Mouse (Mus musculus): ENCODE results near the gene Rnd1.

Gene Rnd1

DNA sequence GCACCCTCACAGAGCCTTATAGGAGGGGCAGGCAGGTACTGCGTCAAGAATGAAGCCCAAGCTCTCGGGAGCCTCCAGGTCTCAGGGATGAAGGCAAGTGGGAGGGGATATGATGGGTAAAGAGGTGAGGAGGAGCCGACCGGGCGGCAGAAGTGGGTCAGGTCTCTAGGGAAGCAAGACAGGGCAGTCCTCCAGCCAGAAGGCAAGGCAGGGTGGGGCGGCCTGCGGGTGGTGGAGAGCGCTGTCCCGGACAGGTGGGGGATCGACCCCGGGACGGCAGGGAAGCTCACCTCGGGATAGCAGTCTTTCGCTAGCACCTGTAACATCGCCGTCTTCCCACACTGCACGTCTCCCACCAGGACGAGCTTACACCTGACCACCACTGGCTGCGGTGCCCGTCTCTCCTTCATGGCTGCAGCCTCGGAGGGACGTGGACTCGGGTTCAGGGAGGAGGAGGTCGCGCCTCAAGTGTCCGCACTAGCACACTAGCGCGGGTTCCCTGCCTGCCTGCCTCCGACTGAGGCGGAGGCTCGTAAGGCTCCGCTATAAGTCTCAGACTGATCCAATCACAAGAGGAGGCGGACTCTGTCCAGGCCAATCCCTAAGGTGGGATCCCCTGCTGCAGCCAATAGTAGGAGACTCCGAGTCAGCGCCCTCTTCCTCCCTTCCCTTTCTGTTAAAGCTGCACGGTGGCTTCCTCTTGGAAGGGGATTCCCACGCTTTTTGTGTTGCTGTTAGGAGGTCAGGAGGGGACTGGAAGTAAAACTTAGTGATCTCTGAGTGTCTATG lies at the start of gene Rnd1:
Gene Rnd1 (minus strand): TSS at position 522 of the 789 bp plus-strand sequence.
- peak; percentile 78 for DNase-seq

DNA sequence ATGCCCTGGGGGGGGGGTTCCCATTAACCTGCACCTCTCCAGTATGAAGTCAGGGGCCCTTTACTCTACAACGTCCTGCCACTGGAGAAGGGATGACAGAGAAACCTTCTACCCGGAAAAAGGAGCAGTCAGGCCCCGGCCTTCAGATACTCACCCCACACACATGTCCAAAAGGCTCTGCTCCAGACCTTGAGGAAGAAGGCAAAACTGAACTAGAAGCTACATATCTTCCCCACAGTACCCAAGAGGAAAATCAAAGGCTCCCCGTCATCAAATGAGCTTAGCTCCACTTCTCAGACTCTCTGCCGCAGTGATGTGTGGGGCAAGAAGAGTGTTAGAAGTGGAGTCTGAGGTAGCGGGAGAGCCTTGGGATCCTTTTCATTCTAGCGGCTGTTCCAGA lies 49.5 kb upstream of the Rnd1 start:
- DNase-seq, result no peak

DNA sequence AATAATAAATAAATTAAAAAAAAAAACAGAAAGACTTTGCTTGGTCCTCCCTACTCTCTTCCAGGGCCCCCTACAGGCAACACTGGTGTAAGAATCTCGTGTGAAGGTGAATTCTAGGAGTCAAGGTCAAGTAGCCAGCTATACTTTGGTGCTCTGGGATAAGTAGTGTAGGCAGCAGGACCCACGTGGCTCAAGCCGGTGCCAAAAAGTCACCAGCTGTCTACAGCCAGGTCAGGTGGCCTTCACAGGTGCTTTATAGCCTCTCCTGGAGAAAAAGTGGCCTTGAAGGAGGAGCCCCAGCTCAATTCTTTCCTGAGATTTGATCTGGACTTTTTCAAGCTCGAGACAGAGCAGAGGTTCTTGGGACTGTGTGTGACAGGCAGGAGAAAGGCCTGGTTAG lies 48.8 kb upstream of the Rnd1 start:
- DNase-seq, result no peak

DNA sequence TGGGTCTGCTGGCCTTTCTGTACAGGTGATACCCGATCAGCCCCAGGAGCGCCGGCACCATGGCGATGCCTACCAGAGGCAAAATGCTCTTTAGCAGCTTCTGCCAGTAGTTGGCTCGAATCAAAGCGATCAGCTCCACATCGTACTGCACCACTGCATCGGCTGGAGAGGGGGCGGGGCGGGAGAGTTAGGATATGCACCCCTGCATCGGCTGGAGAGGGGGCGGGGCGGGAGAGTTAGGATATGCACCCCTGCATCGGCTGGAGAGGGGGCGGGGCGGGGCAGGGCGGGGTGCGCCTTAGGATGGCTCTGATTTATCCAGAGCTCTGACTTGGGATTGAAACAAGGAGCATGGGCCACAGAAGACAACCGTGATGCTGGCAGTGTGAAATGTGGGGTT lies 47.2 kb upstream of the Rnd1 start:
- no peak for DNase-seq

DNA sequence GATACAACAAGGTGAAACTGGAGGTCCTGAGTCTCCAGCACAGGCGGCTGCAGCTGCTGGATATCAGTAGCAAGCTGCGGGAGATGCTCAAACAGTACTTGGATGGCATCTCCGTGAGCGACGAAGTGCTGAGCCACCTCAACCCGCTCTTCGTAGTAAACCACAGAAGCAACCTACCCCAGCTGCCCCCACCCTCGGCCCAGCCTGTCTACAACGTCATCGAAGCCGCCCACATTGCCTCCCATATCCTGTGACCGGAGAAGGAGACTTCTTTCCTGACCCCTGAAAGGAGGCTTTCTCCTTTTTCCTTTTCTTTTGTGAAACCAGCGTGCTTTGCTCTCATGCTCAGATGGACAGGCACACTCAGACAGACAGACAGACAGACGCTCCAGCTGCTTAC lies 45.6 kb upstream of the Rnd1 start:
- peak; percentile 24 for DNase-seq

DNA sequence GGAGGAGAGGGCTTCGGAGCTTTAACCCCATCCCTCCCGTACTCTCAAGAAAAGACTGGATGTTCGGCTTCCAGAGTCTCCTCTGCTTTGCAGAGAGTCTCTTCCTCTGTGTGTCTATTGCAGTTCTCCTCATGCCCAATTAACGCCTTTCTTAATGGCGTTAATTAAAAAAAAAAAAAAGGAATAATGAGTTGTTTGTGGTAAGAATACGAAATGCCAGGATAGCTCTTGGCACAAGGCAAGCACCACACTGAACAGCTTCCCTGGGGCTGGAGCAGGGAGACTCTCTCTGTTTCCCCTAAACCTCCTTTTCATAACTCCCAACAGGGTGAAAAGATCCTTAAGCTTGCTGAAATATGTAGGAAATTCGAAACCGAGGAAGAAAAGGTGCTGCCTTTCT lies 44.9 kb upstream of the Rnd1 start:
- DNase-seq, result no peak

DNA sequence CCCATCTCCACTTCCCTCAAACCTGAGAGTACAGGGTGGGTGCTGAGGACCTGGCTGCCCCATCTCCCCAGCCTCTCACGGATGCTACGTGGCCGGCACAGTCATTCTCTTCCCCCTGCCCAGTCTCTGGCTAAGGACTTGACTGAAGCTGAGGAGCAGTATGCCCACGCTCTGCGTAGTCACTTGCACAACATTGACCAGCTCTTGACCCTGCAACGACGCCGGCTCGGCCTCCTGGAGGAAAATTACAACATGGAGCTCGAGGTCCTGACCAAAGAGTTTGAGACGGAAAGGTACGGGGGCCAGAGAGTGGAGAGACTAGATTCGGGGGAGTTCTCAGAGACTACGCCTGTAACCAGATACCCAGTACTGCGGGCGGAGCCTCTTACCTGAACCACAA lies 40.0 kb upstream of the Rnd1 start:
- DNase-seq, result no peak

DNA sequence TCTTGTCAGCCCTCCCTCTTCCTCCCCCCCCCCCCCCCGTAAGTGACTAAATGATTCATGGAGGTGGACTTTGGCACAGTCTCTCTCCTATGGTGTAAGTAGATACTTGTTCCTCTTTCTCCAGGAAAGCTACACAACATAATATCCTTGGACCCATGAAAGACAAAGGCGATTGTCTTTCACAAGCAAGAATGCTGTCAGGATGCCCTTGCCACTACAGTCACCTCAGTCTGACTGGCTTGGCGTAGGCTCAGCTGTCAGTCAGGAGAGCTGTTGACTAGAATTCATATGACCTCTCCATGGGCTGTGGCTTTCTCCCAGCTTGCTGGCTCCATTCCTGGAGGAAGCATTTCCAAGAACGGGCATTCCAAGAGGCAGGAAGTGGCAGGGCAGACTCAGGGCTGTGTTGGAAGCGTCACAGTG lies 37.0 kb upstream of the Rnd1 start:
- DNase-seq, result no peak

DNA sequence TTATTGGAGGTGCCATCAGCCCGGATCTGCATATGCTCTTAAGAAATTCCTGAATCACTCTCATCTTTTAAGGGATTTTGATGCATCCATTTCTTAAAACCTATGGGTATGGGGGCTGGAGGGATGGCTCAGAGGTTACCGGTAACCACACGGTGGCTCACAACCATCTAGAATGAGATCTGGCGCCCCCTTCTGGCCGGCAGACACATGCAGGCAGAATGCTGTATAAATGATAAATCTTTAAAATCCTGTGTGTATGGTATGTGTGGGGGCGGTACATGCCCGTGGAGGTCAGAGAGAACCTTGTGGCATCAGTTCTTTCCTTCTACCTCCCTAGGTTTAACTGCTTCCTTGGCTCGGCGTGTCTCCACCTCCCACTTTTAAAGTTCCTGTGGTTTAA lies 33.2 kb upstream of the Rnd1 start:
- peak; percentile 78 for DNase-seq

DNA sequence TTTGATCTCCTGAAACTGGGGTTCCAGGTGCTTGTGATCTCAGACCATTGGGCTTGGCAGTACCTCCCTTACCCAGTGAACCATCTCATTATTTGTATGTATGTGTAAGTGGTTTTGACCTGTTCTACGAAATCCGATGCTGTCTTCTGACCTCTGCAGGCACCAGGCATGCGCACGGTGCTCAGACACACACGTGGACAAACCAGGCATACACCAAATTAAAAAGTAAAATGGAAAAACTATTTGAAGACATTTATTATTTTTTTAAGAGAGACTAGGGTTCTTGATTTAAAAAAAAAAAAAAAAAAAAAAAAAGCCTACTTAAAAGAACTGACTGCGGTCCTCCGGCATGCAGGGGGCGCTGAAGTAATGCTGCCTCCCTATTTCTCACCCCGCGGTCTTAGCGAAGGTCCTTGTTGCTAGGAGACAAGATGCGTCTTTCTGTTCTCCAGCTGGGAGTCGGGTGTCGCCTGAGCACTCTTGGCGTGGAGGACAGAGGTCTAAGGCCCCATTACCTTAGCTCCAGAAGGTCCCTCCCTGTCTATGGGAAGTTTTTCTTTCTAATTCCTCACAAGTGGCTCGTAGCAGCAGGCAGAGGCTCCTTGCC lies 30.6 kb upstream of the Rnd1 start, which contains the start of gene Ccdc65:
Gene Ccdc65 (plus strand): TSS at position 442 of the 607 bp plus-strand sequence.
- DNase-seq, result peak; percentile 67

DNA sequence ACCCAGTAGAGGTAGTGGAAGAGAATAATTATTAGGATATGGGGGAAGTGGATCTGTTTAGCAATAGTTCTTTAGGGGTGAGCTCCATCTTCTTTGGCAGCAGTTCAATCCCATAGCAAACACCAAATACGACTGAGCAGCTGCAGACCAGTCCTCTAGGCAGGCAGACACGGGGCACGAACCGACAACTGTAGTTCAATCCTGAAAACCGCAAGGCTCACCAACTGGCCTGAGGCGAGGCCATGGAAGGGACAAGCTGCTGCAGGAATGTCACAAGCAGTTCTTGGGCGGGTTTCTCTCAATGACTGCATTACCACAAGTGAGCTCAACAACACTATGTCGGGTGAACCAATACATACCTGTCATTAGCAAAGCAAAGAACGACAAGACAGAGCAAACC lies 27.1 kb upstream of the Rnd1 start:
- no peak for DNase-seq

DNA sequence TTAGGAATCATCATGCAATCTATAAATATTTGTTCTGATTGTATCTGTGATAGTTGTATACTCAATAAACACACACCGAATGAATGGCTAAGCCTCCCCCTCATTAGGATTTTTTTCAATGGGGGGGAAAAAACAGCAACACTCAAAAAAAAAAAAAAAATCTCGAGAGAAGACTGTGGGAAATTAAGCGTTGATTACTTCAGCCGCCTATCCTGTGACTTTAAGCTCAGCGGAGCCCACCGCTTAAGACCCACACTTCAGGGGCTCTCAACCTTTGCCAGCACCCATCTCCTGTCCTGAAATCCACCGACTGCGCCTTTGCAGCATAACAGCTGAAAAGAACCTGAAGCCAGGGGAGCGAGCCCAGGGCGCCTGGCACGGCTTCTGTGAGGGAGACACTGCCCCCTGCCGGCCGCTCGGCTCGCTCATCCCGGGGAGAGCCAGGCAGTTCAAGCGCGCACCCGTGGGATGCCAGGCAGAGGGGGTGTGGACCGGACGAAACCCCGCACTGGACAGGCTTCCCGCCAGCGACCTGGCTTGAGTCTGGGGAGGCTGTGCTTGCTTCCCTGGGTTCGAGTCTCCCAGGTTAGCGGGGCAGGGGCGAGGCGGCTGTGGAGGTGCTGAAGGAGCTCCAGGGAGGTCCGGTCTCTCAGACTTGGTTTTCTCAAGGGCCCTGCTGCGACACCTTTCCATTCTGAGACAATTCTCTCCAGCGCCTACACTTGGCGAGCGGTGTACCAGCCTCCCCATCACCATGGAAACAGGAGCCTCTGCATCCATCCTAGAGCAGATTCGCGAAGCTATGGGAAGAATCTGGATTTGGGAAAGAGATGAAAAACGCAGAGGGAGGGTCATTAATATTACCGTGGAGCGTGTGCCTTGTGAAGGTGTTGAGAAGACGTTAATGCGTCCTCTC lies 22.2 kb upstream of the Rnd1 start:
- DNase-seq, result peak; percentile 82

DNA sequence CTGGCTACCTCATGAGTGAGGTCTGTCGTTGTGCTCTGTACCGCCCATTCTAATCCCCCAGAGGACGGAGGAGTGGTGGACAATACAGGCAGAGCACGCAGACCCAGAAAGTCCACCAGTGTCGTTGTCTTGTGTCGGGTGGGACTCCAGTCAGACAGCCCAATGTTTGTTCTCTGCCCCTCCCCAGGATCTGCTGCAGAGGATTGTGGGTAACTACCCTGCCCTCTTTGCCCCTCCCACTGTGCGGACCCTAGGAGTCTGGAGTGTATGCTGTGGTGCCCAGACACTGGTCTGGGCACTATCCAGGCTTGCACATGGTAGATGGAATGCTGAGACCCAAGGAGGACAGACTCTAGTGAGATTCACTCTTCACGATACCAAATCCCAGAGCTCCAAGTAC lies 19.0 kb upstream of the Rnd1 start:
- DNase-seq, result no peak

DNA sequence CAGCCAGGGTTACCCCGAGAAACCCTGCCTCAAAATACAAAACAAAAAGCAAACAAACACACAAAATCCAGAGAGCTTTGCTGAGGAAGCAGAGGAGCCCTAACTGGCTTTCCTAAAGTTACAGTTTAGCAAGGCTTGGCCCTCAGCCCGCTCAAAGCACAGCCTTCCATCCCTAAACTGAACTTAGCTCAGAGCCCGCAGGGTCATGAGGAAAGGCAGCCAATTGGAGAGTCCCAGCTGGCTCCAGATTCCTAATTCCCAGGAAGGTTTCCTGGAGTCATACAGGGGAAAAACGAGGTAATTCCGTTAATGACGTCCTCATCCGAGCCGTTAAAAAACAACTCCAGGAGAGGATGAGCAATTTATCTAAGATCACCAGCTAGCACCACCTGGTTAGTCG lies 18.5 kb upstream of the Rnd1 start:
- DNase-seq, result no peak

DNA sequence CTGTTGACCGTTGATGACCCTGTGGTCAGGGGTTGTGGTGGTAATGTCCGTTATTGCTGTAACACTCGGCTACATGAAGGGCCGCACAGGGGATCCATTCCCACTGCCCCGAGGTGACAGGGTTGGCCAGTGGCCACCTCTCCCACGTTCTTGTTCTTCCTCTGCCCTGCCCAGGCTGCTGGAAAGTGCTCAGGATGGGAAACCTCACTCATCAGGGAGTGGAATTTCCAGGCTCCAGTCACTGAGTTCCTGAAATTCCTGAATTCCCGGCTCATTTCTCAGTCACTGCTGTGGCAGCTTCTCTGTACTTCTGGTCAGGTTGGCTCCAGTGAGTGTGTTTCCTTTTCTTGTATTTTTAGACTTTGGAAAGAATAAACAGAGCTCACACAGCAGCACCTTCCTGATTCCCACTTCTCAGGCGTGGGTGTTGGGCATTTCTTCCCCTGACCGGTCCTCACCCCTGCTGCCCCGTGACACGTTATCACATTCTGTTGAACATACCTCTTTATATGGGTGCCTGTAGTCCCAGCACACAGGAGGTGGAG lies 15.0 kb upstream of the Rnd1 start:
- no peak for DNase-seq

DNA sequence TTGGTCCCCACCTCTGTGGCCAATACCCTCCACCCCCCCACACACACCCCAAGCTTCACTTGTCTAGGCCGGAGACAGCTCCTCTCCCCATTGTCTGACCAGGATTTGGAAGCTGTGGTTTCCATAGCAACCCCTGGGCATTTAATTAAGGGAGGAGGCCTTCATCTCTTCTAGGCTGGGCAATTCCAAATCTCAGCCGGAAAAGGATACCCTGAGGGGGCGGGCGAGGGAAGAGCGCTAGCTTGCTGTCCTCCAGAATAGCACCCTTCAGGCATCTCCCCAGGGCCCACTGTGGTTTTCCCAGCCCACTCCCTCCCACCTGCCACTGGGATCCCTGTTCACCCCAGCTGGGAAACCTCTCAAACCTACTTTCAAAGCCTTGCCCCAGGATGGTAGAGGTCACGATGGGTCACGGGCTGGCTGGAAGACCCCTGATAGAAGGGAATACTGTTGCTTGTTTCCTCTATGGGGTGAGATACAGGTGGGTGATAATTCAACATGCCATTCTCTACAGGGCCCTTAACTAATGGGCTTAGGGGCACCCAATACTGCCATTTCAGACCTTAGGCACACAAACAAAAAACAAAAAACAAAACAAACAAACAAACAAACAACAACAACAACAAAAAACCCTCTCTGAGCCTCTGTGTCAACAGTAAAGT lies 14.4 kb upstream of the Rnd1 start:
- DNase-seq, result no peak

DNA sequence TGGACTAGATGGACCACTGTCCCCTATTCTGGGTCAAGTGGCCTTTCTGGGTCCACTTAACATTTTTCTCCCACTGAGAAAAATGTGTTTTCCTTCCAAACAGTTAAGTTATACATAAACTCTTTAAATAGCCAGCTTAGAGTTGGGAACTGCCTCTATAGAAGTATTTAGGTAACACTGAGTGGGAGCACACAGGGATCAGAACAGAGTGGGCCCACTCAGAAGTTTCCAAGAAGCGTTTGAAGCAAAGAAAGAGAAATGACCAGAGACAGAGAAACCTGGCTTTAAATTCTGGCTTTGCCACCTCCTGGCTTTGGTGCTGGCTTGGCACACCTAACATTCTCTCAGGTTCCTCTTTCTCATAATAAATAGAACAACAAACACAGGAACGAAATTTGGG lies 12.4 kb upstream of the Rnd1 start:
- DNase-seq, result no peak

DNA sequence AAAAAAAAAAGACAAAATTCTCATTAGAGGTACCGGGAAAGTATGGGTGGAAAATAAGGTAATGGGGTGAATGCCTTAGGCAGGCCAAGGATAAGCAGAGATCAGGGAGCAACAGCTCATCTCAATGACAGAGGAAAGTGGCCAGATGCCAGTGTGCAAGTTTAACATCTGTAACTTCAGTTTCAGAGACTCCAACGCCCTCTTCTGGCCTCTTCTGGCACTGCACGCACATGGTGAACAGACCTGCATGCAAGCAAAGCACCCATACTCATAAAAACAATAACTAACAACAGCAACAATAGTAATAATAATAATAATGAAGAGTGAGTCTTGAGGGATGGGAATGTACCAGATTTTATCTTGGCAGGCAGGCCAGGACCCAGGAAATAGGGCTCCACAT lies 8.7 kb upstream of the Rnd1 start:
- DNase-seq, result no peak

DNA sequence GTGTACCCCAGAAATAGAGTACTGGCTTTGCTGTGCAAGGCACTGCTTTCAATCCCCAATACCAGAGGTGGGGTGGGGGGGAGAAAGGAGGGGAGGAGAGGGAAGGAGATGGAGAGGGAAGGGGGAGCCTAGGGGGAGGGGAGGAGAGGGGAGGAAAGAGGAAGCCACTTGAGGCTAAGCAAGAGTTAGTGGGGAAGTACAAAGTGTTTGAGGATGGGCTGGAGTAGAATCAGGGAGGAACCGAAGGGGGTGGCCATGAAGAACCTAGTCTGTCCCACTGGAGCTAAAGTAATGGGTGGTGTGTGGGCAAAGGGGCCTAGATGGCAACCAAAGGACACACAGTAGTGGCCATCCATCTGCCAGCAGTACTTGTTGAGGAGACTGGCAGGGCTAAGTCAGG lies 6.5 kb upstream of the Rnd1 start:
- no peak for DNase-seq

DNA sequence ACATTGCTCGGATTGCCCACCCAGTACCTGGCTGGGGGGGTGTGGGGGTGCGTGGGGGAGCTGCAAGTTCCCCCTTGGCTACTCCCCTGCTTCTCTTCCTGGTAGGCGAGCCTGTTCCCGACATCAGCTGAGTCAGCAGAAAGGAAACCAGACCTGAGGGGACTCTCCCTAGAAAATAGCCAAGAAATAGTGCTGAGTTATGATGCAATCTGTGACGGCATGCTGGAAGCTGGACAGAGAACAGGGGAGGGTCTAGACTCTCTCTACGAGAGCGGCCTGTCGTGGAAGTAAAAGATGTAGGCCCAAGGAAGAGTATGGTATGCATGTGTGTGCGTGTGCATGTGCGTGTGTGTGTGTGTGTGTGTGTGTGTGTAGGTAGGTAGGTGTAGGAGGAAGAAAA lies 5.9 kb upstream of the Rnd1 start:
- no peak for DNase-seq

DNA sequence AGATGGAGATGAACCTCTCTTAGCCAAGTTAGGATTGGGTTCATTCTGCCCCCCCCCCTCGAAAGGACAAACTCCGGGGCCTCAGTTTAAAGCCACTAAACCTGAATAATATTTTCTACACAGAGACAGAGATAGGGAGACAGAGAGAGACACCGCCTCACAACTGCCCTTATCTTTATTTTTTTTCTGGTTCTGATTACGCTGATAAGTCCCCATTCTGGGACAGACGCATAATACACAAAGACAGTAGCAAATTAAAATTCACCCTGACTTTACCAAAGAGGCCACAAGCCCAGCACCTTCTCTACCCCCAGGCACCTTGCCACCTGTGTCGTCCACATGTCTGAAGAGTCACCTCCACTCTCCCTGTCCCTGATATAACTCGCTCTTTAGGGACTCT lies 4.4 kb upstream of the Rnd1 start:
- no peak for DNase-seq

DNA sequence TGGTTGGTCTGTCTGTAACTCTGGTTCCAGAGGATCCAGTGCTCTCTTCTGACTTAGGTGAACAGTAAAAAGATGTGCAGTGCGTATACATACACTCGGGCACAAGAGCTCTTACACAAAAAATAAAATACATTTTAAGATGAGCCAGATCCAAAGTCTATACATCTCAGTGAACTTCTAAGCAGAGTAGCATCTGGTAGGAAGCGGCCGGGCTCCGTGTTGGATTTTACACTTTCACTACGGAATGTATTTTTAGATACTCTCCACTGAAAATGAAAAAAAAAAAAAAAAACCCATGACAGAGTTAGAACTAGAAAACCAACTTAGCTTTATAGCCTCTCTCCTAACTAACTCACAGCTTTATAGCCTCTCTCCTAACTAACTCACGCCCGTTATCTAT lies 3.4 kb upstream of the Rnd1 start:
- DNase-seq, result no peak

DNA sequence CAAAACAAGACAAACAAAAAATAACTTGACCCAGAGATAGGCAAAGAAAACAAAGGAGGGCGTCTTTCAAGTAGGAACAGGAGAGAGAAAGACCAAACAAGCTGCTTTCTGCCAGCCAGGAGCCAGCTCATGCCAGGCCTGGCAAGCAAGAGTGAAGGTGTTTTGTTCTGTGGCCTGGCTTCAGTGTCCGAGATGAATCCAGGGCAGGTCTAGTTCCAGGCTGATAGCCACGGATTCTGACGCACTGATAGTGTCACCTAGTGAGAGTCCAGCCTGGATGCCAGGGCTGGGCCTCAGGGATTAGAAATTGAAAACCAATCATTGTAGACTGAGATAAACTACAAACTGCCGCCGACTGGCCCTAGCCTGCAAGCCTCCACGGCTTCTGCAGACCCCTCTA lies 716 bp upstream of the Rnd1 start:
- DNase-seq, result no peak
